Mouse (Mus musculus) lung, embryonic 16.5 days (tissue): ENCODE results near the gene Cnpy2. TPM values are rescaled to one million over a fixed set of nuclear protein-coding genes. Genes with fewer than 3 reads are reported as not detected.
A peak's percentile ranks its signal among the peaks of the same experiment; 100 is the strongest.
"Not testable (repeated sequence)": the region's sequence is repeated elsewhere in the genome, so short reads cannot be mapped to it uniquely, and the experiment has no call there.

ENCODE experiments used
- ATAC-seq: fragments of 200-750 bp; cut with Nextera tagmentation; 2 replicates; pipeline ENCODE4 v1.8.0; 2017; ENCODE audit warnings: low read depth, mild to moderate bottlenecking, moderate library complexity
- H3K27ac ChIP-seq: fragments of 300-500 bp; sonication (generic); 2 replicates; pipeline ENCODE4 v1.5.1; 2014; ENCODE audit warnings: mild to moderate bottlenecking, control low read depth, low read length
- H3K27me3 ChIP-seq: fragments of 300-500 bp; sonication (generic); 2 replicates; pipeline ENCODE4 v1.6.1; 2014; ENCODE audit warnings: low read depth, low read length, mixed read lengths; ENCODE audit not compliant: control insufficient read depth, insufficient read depth
- H3K36me3 ChIP-seq: fragments of 300-500 bp; sonication (generic); 2 replicates; pipeline ENCODE4 v1.6.1; 2014; ENCODE audit warnings: low read length; ENCODE audit not compliant: control insufficient read depth, insufficient read depth
- H3K4me1 ChIP-seq: fragments of 300-500 bp; sonication (generic); replicated peaks from 2 replicates; pipeline ENCODE4 v1.6.1; 2014; ENCODE audit warnings: low read length, mixed read lengths; ENCODE audit not compliant: control insufficient read depth, insufficient read depth
- H3K4me2 ChIP-seq: fragments of 300-500 bp; sonication (generic); 2 replicates; pipeline ENCODE4 v1.6.1; 2014; ENCODE audit warnings: low read depth, low read length, control low read depth
- H3K4me3 ChIP-seq: fragments of 300-500 bp; sonication (generic); 2 replicates; pipeline ENCODE4 v1.5.1; 2014; ENCODE audit warnings: mild to moderate bottlenecking, low read length, control low read depth
- H3K9ac ChIP-seq: fragments of 300-500 bp; sonication (generic); 2 replicates; pipeline ENCODE4 v1.6.1; 2014; ENCODE audit warnings: low read length, control low read depth
- H3K9me3 ChIP-seq: fragments of 300-500 bp; sonication (generic); 2 replicates; pipeline ENCODE4 v1.6.1; 2016; ENCODE audit warnings: low read length; ENCODE audit not compliant: control insufficient read depth
- WGBS: fragments of 180-500 bp; shearing (Covaris S2); extraction: QIAGEN DNeasy Blood & Tissue Kit; methylation state at CpG from one replicate; pipeline ENCODE4 v1.1.7; 2014; 5-methylcytosine and 5-hydroxymethylcytosine counted together
- polyA plus RNA-seq: library from polyadenylated mRNA; unstranded; fragments of >200 nt; fragmentation: Nextera tagmentation; extraction: Ambion mirVana; gene quantifications from 2 replicates; pipeline ENCODE4 v1.2.1, GENCODE M21; 2015

The Cnpy2 gene
- polyA plus RNA-seq, 1 experiment from 2014 or later, result 326 TPM

- not testable (repeated sequence) for H3K4me1 ChIP-seq, H3K4me3 ChIP-seq, H3K9ac ChIP-seq, H3K36me3 ChIP-seq, H3K4me2 ChIP-seq, H3K27ac ChIP-seq, H3K27me3 ChIP-seq, ATAC-seq, H3K9me3 ChIP-seq
- WGBS, result 82% methylated on average over 1 of the region's 1 CpGs
These were observed 31.7 kb upstream of the Cnpy2 start for GRCm38 (mm10) chr10:128290594-128290993.

GRCm38 (mm10) chr10:128296370-128297090 lies 25.7 kb upstream of the Cnpy2 start:
- 67% methylated on average over 13 of the region's 13 CpGs for WGBS
- Histone ChIP-seq H3K9ac (no peak overlapping the region), H3K9me3 (no peaks in the 10 kb centered on the region), H3K27me3 (no peaks in the 10 kb centered on the region), H3K4me2 (no peak overlapping the region), H3K27ac (no peak overlapping the region), H3K4me1 (peaks cover 9% of the 10 kb centered on the region), H3K4me3 (no peak overlapping the region), H3K36me3 (peaks cover 2% of the 10 kb centered on the region)
- ATAC-seq, result no peak

DNA sequence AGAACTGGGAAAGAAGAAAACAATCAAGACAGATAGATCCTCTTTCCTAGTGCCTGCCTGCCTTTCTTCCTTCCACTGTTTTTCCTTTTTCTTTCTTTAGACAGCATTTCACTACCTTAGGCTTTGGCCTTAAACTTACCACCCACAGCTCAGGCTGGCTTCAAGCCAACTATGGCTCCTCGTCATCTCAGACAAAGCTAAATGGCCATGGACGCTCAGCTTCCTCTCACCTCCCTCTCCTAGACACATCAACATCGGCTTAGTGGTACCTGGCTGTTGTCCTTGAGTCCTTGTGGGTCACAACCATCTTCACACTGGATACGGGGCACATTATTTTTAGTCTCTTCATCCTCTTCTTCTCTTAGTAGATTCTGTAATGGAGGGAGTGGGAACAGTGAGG lies 25.0 kb upstream of the Cnpy2 start:
- no peaks in the 10 kb centered on the region for H3K36me3 ChIP-seq
- 0 out of 2 replicates have a peak overlapping the region, but pooled peaks have one; percentile 25 for H3K9ac ChIP-seq
- no peak for ATAC-seq
- WGBS, result 46% methylated on average over 4 of the region's 4 CpGs
- H3K27me3 ChIP-seq, result no peaks in the 10 kb centered on the region
- peaks cover 10% of the 10 kb centered on the region for H3K4me1 ChIP-seq
- H3K27ac ChIP-seq, result no peak overlapping the region
- no peak overlapping the region for H3K4me2 ChIP-seq
- H3K9me3 ChIP-seq, result no peaks in the 10 kb centered on the region
- no peak overlapping the region for H3K4me3 ChIP-seq

DNA sequence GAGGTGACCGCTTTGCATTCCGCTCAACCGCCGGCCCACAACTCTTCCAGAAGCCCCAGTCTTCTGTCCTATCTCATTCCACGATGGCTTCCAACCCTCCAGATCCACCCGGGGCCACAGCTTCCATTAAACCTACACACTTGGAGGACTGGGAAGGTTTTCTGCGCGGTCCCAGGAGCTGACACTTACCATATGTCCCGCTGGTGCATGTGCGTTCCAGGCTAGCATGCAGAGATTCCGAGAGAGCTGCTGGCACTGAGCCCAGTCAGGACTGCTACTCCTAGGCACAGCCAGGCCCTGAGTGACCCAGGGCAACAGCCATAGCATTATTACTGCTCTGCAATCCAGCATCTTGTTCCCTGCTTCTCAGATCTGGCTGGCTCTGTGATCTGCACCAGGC lies 24.6 kb upstream of the Cnpy2 start:
- Histone ChIP-seq H3K9ac (0 out of 2 replicates have a peak overlapping the region, but pooled peaks have one; percentile 25), H3K27me3 (no peaks in the 10 kb centered on the region), H3K27ac (no peak overlapping the region), H3K4me1 (peaks cover 13% of the 10 kb centered on the region), H3K4me3 (no peak overlapping the region), H3K9me3 (no peaks in the 10 kb centered on the region), H3K36me3 (no peaks in the 10 kb centered on the region), H3K4me2 (no peak overlapping the region)
- WGBS, result 57% methylated on average over 11 of the region's 11 CpGs
- ATAC-seq, result peak; percentile 86

- no peak overlapping the region for H3K27ac ChIP-seq
- peaks cover 13% of the 10 kb centered on the region for H3K4me1 ChIP-seq
- H3K36me3 ChIP-seq, result no peaks in the 10 kb centered on the region
- H3K9ac ChIP-seq, result no peak overlapping the region
- WGBS, result 61% methylated on average over 6 of the region's 6 CpGs
- no peak overlapping the region for H3K4me3 ChIP-seq
- no peaks in the 10 kb centered on the region for H3K9me3 ChIP-seq
- no peak for ATAC-seq
- no peaks in the 10 kb centered on the region for H3K27me3 ChIP-seq
- H3K4me2 ChIP-seq, result no peak overlapping the region
These were observed 24.0 kb upstream of the Cnpy2 start for GRCm38 (mm10) chr10:128298243-128298642.

DNA sequence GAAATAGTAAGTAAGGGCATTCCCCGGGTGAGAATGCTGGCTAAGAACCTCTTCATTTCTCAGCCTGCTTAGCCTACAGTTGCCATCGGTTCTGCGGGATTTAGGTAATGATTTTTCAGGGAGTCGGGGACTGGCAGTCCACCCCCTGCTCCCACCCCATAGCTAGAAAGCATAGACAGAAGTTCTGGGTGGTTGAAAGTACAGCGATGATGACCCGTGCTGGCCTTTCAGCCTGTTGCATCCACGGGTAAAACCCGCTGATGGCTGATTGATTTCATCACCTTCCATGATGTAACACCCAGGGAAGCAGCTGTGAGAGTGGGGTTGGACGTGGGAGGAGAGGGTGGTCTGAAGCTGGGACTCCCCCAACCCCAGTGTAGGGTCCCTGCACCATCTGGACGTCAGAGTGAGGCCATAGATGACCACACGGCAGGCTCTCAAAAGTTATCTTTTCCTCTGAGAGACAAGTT lies 23.5 kb upstream of the Cnpy2 start, which contains the start of gene Il23a:
Gene Il23a, minus strand, starts transcription at position 51 of the 470 bp plus-strand sequence.
- no peak within 1 kb of the TSS for H3K4me2 ChIP-seq
- H3K27ac ChIP-seq, result no peak within 1 kb of the TSS
- H3K4me1 ChIP-seq, result peaks cover 13% of the 10 kb centered on the region
- no peaks in the 10 kb centered on the region for H3K36me3 ChIP-seq
- H3K4me3 ChIP-seq, result no peak within 1 kb of the TSS
- H3K9ac ChIP-seq, result 0 out of 2 replicates have a peak within 1 kb of the TSS, but pooled peaks have one; percentile 25
- no peak for ATAC-seq
- H3K27me3 ChIP-seq, result no peaks in the 10 kb centered on the region
- H3K9me3 ChIP-seq, result no peaks in the 10 kb centered on the region
- 72% methylated on average over 11 of the region's 11 CpGs for WGBS

DNA sequence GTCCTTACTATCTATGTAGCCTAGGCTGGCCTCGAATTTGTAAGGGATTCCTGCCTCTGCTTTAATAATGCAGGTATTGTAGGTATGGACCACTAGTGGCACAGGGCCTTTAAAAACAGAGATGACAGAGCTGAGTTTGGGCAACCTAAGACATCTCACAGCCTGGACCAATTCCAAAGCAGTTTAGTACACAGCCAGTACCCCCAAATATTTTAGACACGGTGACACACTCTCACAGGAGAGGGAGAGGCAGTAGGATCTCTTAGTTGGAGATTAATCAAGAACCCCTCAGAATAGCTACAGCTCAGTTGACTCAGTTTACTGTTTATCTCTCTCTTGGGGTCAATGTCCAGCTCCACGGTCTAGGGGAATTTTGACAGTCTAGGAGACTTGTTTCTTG lies 19.9 kb upstream of the Cnpy2 start:
- peak overlapping the region; percentile 97 for H3K27ac ChIP-seq
- peaks cover 16% of the 10 kb centered on the region for H3K4me1 ChIP-seq
- peak overlapping the region; percentile 67 for H3K4me2 ChIP-seq
- 36% methylated on average over 3 of the region's 3 CpGs for WGBS
- H3K9ac ChIP-seq, result peak overlapping the region; percentile 88
- H3K27me3 ChIP-seq, result no peaks in the 10 kb centered on the region
- no peaks in the 10 kb centered on the region for H3K36me3 ChIP-seq
- peak overlapping the region; percentile 67 for H3K4me3 ChIP-seq
- no peaks in the 10 kb centered on the region for H3K9me3 ChIP-seq
- no peak for ATAC-seq

DNA sequence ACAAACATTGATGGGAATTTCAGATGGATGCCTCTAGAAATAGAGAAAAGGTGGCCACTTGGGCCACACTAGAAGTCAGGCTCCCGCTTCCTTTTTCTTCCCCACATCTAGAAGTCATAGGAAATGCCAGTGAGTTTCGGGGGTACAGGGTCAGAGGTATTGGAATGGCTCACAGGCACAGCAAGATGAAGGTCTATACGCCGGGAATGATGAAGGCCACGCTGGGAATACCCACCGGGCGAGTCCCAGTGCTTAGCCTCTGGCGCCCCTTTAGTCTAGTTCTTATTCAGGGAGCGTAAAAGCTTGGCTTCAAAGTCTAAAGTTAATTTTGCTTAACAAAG lies 19.5 kb upstream of the Cnpy2 start:
- H3K27ac ChIP-seq, result peak overlapping the region; percentile 97
- WGBS, result under 1% methylated on average over 9 of the region's 9 CpGs
- peak; percentile 35 for ATAC-seq

DNA sequence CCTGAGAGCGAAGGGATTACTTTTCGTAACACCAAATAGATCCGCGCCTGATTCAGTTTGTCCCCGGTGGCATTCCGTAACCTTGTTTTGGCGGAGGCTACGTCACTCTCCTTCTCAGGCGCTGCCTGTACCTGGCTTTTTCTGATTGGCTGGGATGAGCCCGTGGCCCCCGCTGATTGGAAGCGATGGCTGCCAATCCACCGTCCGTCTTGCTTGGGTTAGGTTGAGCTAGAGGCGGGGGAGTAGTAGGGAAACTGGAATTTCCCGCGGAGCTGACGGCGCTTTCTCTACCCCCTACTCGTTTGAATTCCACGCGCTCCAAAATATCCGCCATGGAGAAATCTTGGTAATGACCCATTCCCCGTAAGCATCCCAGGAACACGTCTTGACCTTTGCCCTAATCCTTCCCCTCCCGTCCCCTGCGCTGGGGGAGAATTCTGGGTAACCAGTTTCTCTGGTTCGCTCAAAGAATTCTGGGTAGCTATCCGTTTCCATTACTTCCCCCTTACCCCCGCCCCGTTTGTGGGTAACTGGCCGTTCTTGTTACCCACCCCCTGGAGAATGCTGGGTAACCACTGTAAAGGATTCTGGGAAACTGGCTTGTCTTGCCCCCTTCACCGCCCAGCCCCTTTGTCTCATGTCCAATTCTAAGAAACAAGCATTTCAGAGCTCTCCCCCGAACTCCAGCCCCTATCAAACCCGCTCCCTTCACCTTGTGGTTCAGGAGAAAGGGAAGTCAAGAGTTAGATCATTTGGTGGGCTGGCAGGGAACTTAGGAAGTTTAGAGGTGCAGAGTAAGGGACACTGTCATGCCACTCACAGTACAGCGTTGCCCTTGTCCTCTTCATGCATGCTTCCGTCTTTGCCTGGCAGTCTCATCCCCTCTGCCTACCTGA lies 18.9 kb upstream of the Cnpy2 start, which contains the start of gene Pan2:
Gene Pan2, plus strand, starts transcription at position 210 of the 896 bp plus-strand sequence.
- peak; percentile 99 for ATAC-seq
- H3K9me3 ChIP-seq, result no peaks in the 10 kb centered on the region

More for the DNA sequence above, 19.5 kb upstream of the Cnpy2 start:
- Histone ChIP-seq H3K9ac (peak overlapping the region; percentile 88), H3K27me3 (no peaks in the 10 kb centered on the region), H3K4me1 (peaks cover 12% of the 10 kb centered on the region), H3K36me3 (no peaks in the 10 kb centered on the region), H3K4me2 (peak overlapping the region; percentile 67), H3K9me3 (no peaks in the 10 kb centered on the region), H3K4me3 (peak overlapping the region; percentile 67)

More for the DNA sequence above, 18.9 kb upstream of the Cnpy2 start, which contains the start of gene Pan2:
- H3K36me3 ChIP-seq, result 0 out of 2 replicates have a peak, but pooled peaks cover 3% of the 10 kb centered on the region
- H3K27me3 ChIP-seq, result no peaks in the 10 kb centered on the region
- peaks cover 10% of the 10 kb centered on the region for H3K4me1 ChIP-seq
- H3K4me3 ChIP-seq, result peak within 1 kb of the TSS; percentile 67
- peak within 1 kb of the TSS; percentile 97 for H3K27ac ChIP-seq
- peak within 1 kb of the TSS; percentile 88 for H3K9ac ChIP-seq
- WGBS, result under 1% methylated on average over 37 of the region's 37 CpGs
- peak within 1 kb of the TSS; percentile 75 for H3K4me2 ChIP-seq
